Mouse (Mus musculus): ENCODE measurements around the gene Col12a1. TPM values are rescaled to one million over a fixed set of nuclear protein-coding genes. Genes with fewer than 3 reads are reported as not detected.

Gene Col12a1
- polyA plus RNA-seq, 1 experiment from 2014 or later: 12.5 TPM

- Histone ChIP-seq H3K9me3 (ENCODE audit: control insufficient read depth, low read length) (no peaks in the 10 kb centered on the region), H3K27me3 (ENCODE audit: control insufficient read depth, insufficient read depth, low read length) (no peaks in the 10 kb centered on the region), H3K9ac (ENCODE audit: low read length) (no peak overlapping the region), H3K36me3 (ENCODE audit: control insufficient read depth, insufficient read depth, low read length) (no peaks in the 10 kb centered on the region), H3K4me3 (ENCODE audit: low read depth, low read length) (no peak overlapping the region), H3K27ac (ENCODE audit: low read depth, low read length) (no peak overlapping the region), H3K4me1 (replicated peaks; ENCODE audit: control insufficient read depth, insufficient read depth, low read length) (no peaks in the 10 kb centered on the region), H3K4me2 (ENCODE audit: low read depth, low read length, severe bottlenecking) (no peak overlapping the region)
- no peak for ATAC-seq (replicated peaks; ENCODE audit: low FRiP score)
- DNase-seq (ENCODE audit: low spot score): no peak
- WGBS: 94% methylated on average over 7 of the region's 7 CpGs
Observed at GRCm38 (mm10) chr9:79631186-79631585, 87.4 kb downstream of the Col12a1 start.

GRCm38 (mm10) chr9:79618839-79619597 is 99.6 kb downstream of the Col12a1 start:
- Histone ChIP-seq H3K36me3 (ENCODE audit: control insufficient read depth, insufficient read depth, low read length) (no peaks in the 10 kb centered on the region), H3K27ac (ENCODE audit: low read depth, low read length) (no peak overlapping the region), H3K4me2 (ENCODE audit: low read depth, low read length, severe bottlenecking) (no peak overlapping the region), H3K27me3 (ENCODE audit: control insufficient read depth, insufficient read depth, low read length) (no peaks in the 10 kb centered on the region), H3K4me3 (ENCODE audit: low read depth, low read length) (no peak overlapping the region), H3K9ac (ENCODE audit: low read length) (no peak overlapping the region), H3K4me1 (replicated peaks; ENCODE audit: control insufficient read depth, insufficient read depth, low read length) (no peaks in the 10 kb centered on the region), H3K9me3 (ENCODE audit: control insufficient read depth, low read length) (no peaks in the 10 kb centered on the region)
- 89% methylated on average over 6 of the region's 6 CpGs for WGBS
- DNase-seq (ENCODE audit: low spot score): no peak
- no peak for ATAC-seq (replicated peaks; ENCODE audit: low FRiP score)

GRCm38 (mm10) chr9:79617336-79617735 is 101.3 kb downstream of the Col12a1 start:
- H3K9ac ChIP-seq (ENCODE audit: low read length): no peak overlapping the region
- H3K36me3 ChIP-seq (ENCODE audit: control insufficient read depth, insufficient read depth, low read length): no peaks in the 10 kb centered on the region
- DNase-seq (ENCODE audit: low spot score) (no peak), ATAC-seq (replicated peaks; ENCODE audit: low FRiP score) (0 out of 2 replicates have a peak, but pooled peaks have one; percentile 36)
- H3K4me2 ChIP-seq (ENCODE audit: low read depth, low read length, severe bottlenecking): no peak overlapping the region
- WGBS: 30% methylated on average over 3 of the region's 3 CpGs
- H3K27me3 ChIP-seq (ENCODE audit: control insufficient read depth, insufficient read depth, low read length): no peaks in the 10 kb centered on the region
- H3K4me3 ChIP-seq (ENCODE audit: low read depth, low read length): no peak overlapping the region
- H3K4me1 ChIP-seq (replicated peaks; ENCODE audit: control insufficient read depth, insufficient read depth, low read length): no peaks in the 10 kb centered on the region
- H3K27ac ChIP-seq (ENCODE audit: low read depth, low read length): no peak overlapping the region
- H3K9me3 ChIP-seq (ENCODE audit: control insufficient read depth, low read length): no peaks in the 10 kb centered on the region

GRCm38 (mm10) chr9:79616040-79616439 is 102.6 kb downstream of the Col12a1 start:
- ATAC-seq (replicated peaks; ENCODE audit: low FRiP score): no peak

GRCm38 (mm10) chr9:79610286-79610685 is 108.3 kb downstream of the Col12a1 start:
- Histone ChIP-seq H3K4me3 (ENCODE audit: low read depth, low read length) (no peak overlapping the region), H3K36me3 (ENCODE audit: control insufficient read depth, insufficient read depth, low read length) (no peaks in the 10 kb centered on the region), H3K27me3 (ENCODE audit: control insufficient read depth, insufficient read depth, low read length) (peaks cover 14% of the 10 kb centered on the region; the same call in 1 of the 2 replicates), H3K27ac (ENCODE audit: low read depth, low read length) (no peak overlapping the region), H3K9me3 (ENCODE audit: control insufficient read depth, low read length) (no peaks in the 10 kb centered on the region), H3K4me2 (ENCODE audit: low read depth, low read length, severe bottlenecking) (no peak overlapping the region), H3K9ac (ENCODE audit: low read length) (no peak overlapping the region), H3K4me1 (replicated peaks; ENCODE audit: control insufficient read depth, insufficient read depth, low read length) (no peaks in the 10 kb centered on the region)
- ATAC-seq (replicated peaks; ENCODE audit: low FRiP score): no peak
- DNase-seq (ENCODE audit: low spot score): no peak
- 84% methylated on average over 6 of the region's 6 CpGs for WGBS

More at GRCm38 (mm10) chr9:79616040-79616439, 102.6 kb downstream of the Col12a1 start:
- H3K36me3 ChIP-seq (ENCODE audit: control insufficient read depth, insufficient read depth, low read length): no peaks in the 10 kb centered on the region
- DNase-seq (ENCODE audit: low spot score): no peak
- no peak overlapping the region for H3K4me2 ChIP-seq (ENCODE audit: low read depth, low read length, severe bottlenecking)
- H3K4me3 ChIP-seq (ENCODE audit: low read depth, low read length): no peak overlapping the region
- no peak overlapping the region for H3K9ac ChIP-seq (ENCODE audit: low read length)
- WGBS: 75% methylated on average over 5 of the region's 5 CpGs
- H3K27me3 ChIP-seq (ENCODE audit: control insufficient read depth, insufficient read depth, low read length): no peaks in the 10 kb centered on the region
- no peak overlapping the region for H3K27ac ChIP-seq (ENCODE audit: low read depth, low read length)
- no peaks in the 10 kb centered on the region for H3K4me1 ChIP-seq (replicated peaks; ENCODE audit: control insufficient read depth, insufficient read depth, low read length)
- no peaks in the 10 kb centered on the region for H3K9me3 ChIP-seq (ENCODE audit: control insufficient read depth, low read length)

GRCm38 (mm10) chr9:79609661-79610060 is 109.0 kb downstream of the Col12a1 start:
- H3K9me3 ChIP-seq (ENCODE audit: control insufficient read depth, low read length): no peaks in the 10 kb centered on the region
- H3K9ac ChIP-seq (ENCODE audit: low read length): no peak overlapping the region
- 93% methylated on average over 4 of the region's 4 CpGs for WGBS
- no peak overlapping the region for H3K4me2 ChIP-seq (ENCODE audit: low read depth, low read length, severe bottlenecking)
- no peaks in the 10 kb centered on the region for H3K36me3 ChIP-seq (ENCODE audit: control insufficient read depth, insufficient read depth, low read length)
- H3K4me3 ChIP-seq (ENCODE audit: low read depth, low read length): no peak overlapping the region
- H3K27me3 ChIP-seq (ENCODE audit: control insufficient read depth, insufficient read depth, low read length): peaks cover 16% of the 10 kb centered on the region; the same call in 1 of the 2 replicates
- H3K4me1 ChIP-seq (replicated peaks; ENCODE audit: control insufficient read depth, insufficient read depth, low read length): no peaks in the 10 kb centered on the region
- no peak for DNase-seq (ENCODE audit: low spot score)
- H3K27ac ChIP-seq (ENCODE audit: low read depth, low read length): no peak overlapping the region
- no peak for ATAC-seq (replicated peaks; ENCODE audit: low FRiP score)

- Histone ChIP-seq H3K4me3 (ENCODE audit: low read depth, low read length) (no peak overlapping the region), H3K36me3 (ENCODE audit: control insufficient read depth, insufficient read depth, low read length) (no peaks in the 10 kb centered on the region), H3K9ac (ENCODE audit: low read length) (no peak overlapping the region), H3K4me1 (replicated peaks; ENCODE audit: control insufficient read depth, insufficient read depth, low read length) (no peaks in the 10 kb centered on the region), H3K27me3 (ENCODE audit: control insufficient read depth, insufficient read depth, low read length) (peaks cover 20% of the 10 kb centered on the region; the same call in 1 of the 2 replicates), H3K4me2 (ENCODE audit: low read depth, low read length, severe bottlenecking) (no peak overlapping the region), H3K27ac (ENCODE audit: low read depth, low read length) (no peak overlapping the region), H3K9me3 (ENCODE audit: control insufficient read depth, low read length) (no peaks in the 10 kb centered on the region)
- WGBS: 77% methylated on average over 1 of the region's 1 CpGs
- no peak for DNase-seq (ENCODE audit: low spot score)
- ATAC-seq (replicated peaks; ENCODE audit: low FRiP score): no peak
Observed at GRCm38 (mm10) chr9:79608795-79609194, 109.8 kb downstream of the Col12a1 start.

- Histone ChIP-seq H3K36me3 (ENCODE audit: control insufficient read depth, insufficient read depth, low read length) (no peaks in the 10 kb centered on the region), H3K27ac (ENCODE audit: low read depth, low read length) (no peak overlapping the region), H3K9ac (ENCODE audit: low read length) (no peak overlapping the region), H3K9me3 (ENCODE audit: control insufficient read depth, low read length) (no peaks in the 10 kb centered on the region), H3K4me1 (replicated peaks; ENCODE audit: control insufficient read depth, insufficient read depth, low read length) (no peaks in the 10 kb centered on the region), H3K4me2 (ENCODE audit: low read depth, low read length, severe bottlenecking) (no peak overlapping the region), H3K4me3 (ENCODE audit: low read depth, low read length) (no peak overlapping the region), H3K27me3 (ENCODE audit: control insufficient read depth, insufficient read depth, low read length) (peaks cover 20% of the 10 kb centered on the region; the same call in 1 of the 2 replicates)
- DNase-seq (ENCODE audit: low spot score) (no peak), ATAC-seq (replicated peaks; ENCODE audit: low FRiP score) (no peak)
- WGBS: 72% methylated on average over 4 of the region's 4 CpGs
Observed at GRCm38 (mm10) chr9:79608062-79608531, 110.5 kb downstream of the Col12a1 start.

GRCm38 (mm10) chr9:79606122-79606521 is 112.5 kb downstream of the Col12a1 start:
- H3K4me3 ChIP-seq (ENCODE audit: low read depth, low read length): no peak overlapping the region
- H3K4me2 ChIP-seq (ENCODE audit: low read depth, low read length, severe bottlenecking): peak overlapping the region; percentile 13; the same call in 1 of the 2 replicates
- H3K9ac ChIP-seq (ENCODE audit: low read length): no peak overlapping the region
- H3K36me3 ChIP-seq (ENCODE audit: control insufficient read depth, insufficient read depth, low read length): no peaks in the 10 kb centered on the region
- no peak for DNase-seq (ENCODE audit: low spot score)
- no peaks in the 10 kb centered on the region for H3K4me1 ChIP-seq (replicated peaks; ENCODE audit: control insufficient read depth, insufficient read depth, low read length)
- H3K27ac ChIP-seq (ENCODE audit: low read depth, low read length): no peak overlapping the region
- peaks cover 20% of the 10 kb centered on the region; the same call in 1 of the 2 replicates for H3K27me3 ChIP-seq (ENCODE audit: control insufficient read depth, insufficient read depth, low read length)
- no peaks in the 10 kb centered on the region for H3K9me3 ChIP-seq (ENCODE audit: control insufficient read depth, low read length)
- ATAC-seq (replicated peaks; ENCODE audit: low FRiP score): peak; percentile 82
- WGBS: 24% methylated on average over 5 of the region's 5 CpGs
